Mouse (Mus musculus) C2C12 (cell line): ENCODE measurements around the gene Srbd1. TPM values are rescaled to one million over a fixed set of nuclear protein-coding genes. Genes with fewer than 3 reads are reported as not detected.
A peak's percentile ranks its signal among the peaks of the same experiment; 100 is the strongest.

Source experiments
- H3K27me3 ChIP-seq: one replicate; pipeline ENCODE4 v1.6.1; 2011; ENCODE audit not compliant: control insufficient read depth, insufficient read depth, insufficient read length
- H3K36me3 ChIP-seq: one replicate; pipeline ENCODE4 v1.6.1; 2011; ENCODE audit not compliant: control insufficient read depth, insufficient read depth
- H3K4me3 ChIP-seq: one replicate; pipeline ENCODE4 v1.5.1; 2011; ENCODE audit warnings: mild to moderate bottlenecking, control low read depth; ENCODE audit not compliant: poor library complexity, insufficient read depth, severe bottlenecking
- H3K79me2 ChIP-seq: one replicate; pipeline ENCODE4 v1.6.1; 2011; ENCODE audit not compliant: control insufficient read depth, insufficient read depth
- H3K79me3 ChIP-seq: one replicate; pipeline ENCODE4 v1.6.1; 2011; ENCODE audit warnings: low read depth, control low read depth
- H3ac ChIP-seq: one replicate; pipeline ENCODE3; 2011; ENCODE audit warnings: low read depth; ENCODE audit not compliant: control insufficient read depth, insufficient read length
- CEBPB ChIP-seq: IDR thresholded peaks from one replicate; pipeline ENCODE4 v1.6.1; 2011; ENCODE audit warnings: low read depth, mild to moderate bottlenecking, control low read depth, moderate library complexity
- CTCF ChIP-seq: IDR thresholded peaks from one replicate; pipeline ENCODE4 v1.5.1; 2011; ENCODE audit not compliant: control insufficient read depth, insufficient read depth, insufficient read length
- FOSL1 ChIP-seq: IDR thresholded peaks from one replicate; pipeline ENCODE4 v1.8.0; 2011; ENCODE audit warnings: mild to moderate bottlenecking, low read length; ENCODE audit not compliant: poor library complexity, insufficient read depth, severe bottlenecking
- MAX ChIP-seq: IDR thresholded peaks from one replicate; pipeline ENCODE4 v1.6.1; 2011; ENCODE audit warnings: mild to moderate bottlenecking, control low read depth
- MYOD1 ChIP-seq: IDR thresholded peaks from one replicate; pipeline ENCODE4 v1.6.1; 2011; ENCODE audit warnings: low read depth; ENCODE audit not compliant: control insufficient read depth, insufficient read length
- MYOG ChIP-seq: IDR thresholded peaks from one replicate; pipeline ENCODE4 v1.6.1; 2011; ENCODE audit not compliant: control insufficient read depth, insufficient read length; ENCODE audit errors: extremely low read depth
- USF1 ChIP-seq: IDR thresholded peaks from one replicate; pipeline ENCODE4 v1.6.1; 2011; ENCODE audit warnings: low read depth, mild to moderate bottlenecking, control low read depth, moderate library complexity
- polyA plus RNA-seq: library from polyadenylated mRNA; unstranded; fragments of >200 nt; fragmentation: generic; extraction: Trizol; gene quantifications from one replicate; pipeline ENCODE4 v1.2.1, GENCODE M21; 2012; ENCODE audit warnings: missing spikeins

The Srbd1 gene
- polyA plus RNA-seq, 1 experiment, result 7.6 TPM

DNA sequence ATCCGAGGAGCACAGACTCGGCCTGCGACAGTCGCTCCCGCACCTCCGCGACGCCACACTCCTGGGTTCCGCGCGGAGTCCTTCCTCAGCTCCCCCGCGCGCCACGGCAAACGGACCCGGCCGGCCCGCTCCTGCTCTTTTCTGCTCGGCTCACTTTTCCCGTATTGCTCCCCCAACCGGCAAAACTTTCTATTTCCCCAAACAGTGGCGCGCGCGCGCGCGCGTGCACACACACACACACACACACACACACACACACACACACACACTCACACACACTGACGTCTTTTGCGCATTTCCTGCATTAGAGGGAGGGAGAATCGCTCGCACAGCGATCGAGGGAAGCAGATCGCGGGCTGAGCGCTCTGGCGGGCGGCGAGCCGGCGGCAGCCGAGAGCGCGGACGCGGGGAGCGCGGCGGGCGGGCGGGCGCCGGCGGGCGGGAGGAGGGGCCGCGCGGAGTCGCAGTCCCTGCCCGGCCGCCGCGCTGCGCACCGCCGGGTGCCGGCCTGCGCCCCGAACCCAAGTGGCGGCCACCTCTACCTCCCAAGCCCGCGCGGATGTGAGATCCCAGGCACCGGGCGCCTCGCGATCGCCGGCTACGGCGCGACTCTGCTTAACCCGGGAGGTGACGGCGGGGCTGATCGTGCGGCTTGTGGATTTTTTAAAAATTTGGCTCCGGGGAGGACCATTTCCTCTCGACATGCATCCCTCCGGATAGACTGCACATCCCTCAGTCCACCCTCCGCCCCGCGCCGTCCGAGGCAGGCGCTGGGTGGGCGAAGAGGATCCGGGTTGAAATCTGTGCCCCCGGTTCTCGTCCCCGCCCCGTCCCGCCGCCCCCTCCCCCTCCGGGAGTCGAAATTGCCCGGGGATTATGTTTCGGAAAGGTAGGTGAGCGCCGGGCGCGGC is 22.6 kb upstream of the Srbd1 start, which contains the start of gene Prkce:
TSS of gene Prkce (plus strand) at position 466 of the 911 bp plus-strand sequence.
- no peaks in the 10 kb centered on the region for H3K79me2 ChIP-seq
- H3K4me3 ChIP-seq, result peak within 1 kb of the TSS; percentile 64
- no peak for TF ChIP-seq CEBPB
- peak; percentile 67 for TF ChIP-seq MAX
- peak within 1 kb of the TSS; percentile 80 for H3ac ChIP-seq
- no peaks in the 10 kb centered on the region for H3K79me3 ChIP-seq
- H3K27me3 ChIP-seq, result no peaks in the 10 kb centered on the region
- no peaks in the 10 kb centered on the region for H3K36me3 ChIP-seq

DNA sequence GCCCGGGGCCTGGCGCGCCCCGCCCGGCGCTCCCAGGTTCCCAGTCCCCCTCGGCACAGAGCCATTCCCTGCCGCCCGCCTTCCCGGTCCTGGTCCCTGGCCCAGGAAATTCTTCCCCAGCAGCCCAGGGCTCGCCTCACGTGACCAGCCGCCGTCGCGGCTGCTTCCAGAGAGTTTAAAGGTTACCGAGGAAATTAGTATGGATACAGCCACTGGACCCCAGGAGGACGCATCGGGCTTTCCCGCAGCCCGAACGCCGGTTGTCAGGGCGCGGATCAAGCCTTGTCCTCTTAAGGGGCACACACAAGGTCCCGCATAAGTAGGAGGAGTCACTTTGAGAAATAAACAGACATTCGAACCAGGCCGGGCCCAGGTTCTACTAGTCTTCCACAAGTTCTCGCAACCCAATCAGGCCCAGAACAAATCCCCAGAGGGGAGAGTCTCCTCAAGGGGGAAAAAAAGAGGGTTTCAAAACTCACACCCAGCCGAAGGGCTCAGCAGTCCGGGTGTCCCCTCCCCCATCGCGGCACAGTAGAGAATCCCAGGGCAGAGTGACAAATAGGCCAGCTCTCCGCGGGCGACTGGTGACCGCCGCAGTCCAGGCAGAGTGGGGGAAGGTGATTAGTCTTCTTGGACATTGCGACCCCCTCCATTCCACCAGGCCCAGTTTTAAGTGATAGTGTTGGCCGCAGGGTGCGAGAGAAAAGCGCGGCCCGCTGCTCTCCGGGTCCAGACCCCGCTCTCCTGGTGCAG is 21.8 kb upstream of the Srbd1 start:
- Histone ChIP-seq H3K79me2 (no peaks in the 10 kb centered on the region), H3K27me3 (no peaks in the 10 kb centered on the region), H3ac (peak overlapping the region; percentile 62), H3K36me3 (no peaks in the 10 kb centered on the region), H3K79me3 (no peaks in the 10 kb centered on the region), H3K4me3 (peak overlapping the region; percentile 64)
- TF ChIP-seq USF1 (peak; percentile 95), MYOG (no peak)

DNA sequence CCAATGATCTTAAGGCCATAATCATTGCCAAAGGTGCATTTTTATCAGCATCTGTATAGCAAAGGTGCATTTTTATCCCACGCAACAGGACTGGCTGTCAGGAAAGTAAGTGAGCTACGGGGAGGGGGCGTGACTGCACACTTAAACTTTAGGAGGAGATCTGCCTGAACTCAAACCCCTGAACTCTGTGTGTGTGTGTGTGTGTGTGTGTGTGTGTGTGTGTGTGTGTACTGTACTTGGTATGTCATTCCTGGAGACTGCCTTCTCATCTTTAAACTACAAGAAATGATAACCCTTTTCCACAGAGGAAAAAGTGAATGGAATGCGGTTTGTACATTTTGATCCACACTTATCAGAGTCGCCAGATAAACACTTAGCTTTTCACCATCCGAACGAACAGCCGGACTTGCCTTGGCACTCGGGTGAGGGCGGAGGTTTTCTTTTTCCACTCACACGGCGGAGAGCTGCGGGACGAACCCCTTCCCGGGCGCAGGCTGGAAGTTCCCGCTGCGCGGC is 21.1 kb upstream of the Srbd1 start:
- peak overlapping the region; percentile 64 for H3K4me3 ChIP-seq
- H3K27me3 ChIP-seq, result no peaks in the 10 kb centered on the region
- H3ac ChIP-seq, result peak overlapping the region; percentile 62
- H3K79me3 ChIP-seq, result no peaks in the 10 kb centered on the region
- no peak for TF ChIP-seq MYOG
- no peak for TF ChIP-seq CTCF
- no peak for TF ChIP-seq MAX
- H3K36me3 ChIP-seq, result no peaks in the 10 kb centered on the region
- H3K79me2 ChIP-seq, result no peaks in the 10 kb centered on the region

DNA sequence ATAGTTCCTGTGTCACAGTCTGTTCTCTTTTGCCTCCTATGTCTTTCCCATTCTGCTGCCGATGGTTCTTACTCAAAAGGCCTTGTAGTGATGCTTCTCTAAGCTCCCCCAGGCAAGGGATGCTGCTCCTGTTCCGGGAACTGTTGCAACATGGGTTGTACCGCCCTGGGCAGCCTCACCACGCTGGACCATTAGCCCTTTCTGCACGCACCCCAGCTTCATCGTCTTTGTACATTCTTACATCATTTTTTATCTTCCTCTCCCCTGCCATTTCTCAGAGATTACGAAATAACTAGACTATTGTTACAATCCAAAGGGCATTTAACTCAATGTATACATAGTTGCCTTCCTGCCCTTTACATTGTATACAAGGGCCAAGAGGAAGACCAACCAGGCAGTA is 19.4 kb upstream of the Srbd1 start:
- no peak for TF ChIP-seq CTCF
- H3K36me3 ChIP-seq, result no peaks in the 10 kb centered on the region
- H3K79me3 ChIP-seq, result no peaks in the 10 kb centered on the region
- no peak overlapping the region for H3ac ChIP-seq
- H3K79me2 ChIP-seq, result no peaks in the 10 kb centered on the region
- H3K4me3 ChIP-seq, result no peak overlapping the region
- no peaks in the 10 kb centered on the region for H3K27me3 ChIP-seq

DNA sequence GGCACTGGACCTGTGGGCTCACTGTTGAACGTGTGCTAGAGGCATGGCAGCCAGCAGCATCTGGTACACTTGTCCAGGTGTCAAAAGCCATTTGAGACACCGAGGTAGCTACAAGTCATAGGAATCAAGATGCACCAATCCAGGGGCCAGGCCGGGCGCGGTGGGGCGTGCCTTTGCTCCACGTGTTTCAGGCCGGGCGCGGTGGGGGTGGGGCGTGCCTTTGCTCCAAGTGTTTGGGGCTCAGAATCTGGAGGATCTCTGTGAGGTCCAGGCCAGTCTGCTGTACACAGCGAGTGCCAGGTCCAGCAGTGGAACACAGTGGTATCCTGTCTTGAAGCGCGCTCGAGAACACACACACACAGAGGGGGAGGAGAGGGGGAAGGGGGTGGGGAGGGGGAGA is 17.7 kb upstream of the Srbd1 start:
- TF ChIP-seq CEBPB, result no peak
- no peak for TF ChIP-seq MYOG
- no peak for TF ChIP-seq USF1
- no peak for TF ChIP-seq FOSL1
- TF ChIP-seq MYOD1, result no peak
- TF ChIP-seq CTCF, result no peak
- no peak for TF ChIP-seq MAX
- no peaks in the 10 kb centered on the region for H3K79me3 ChIP-seq
- H3ac ChIP-seq, result no peak overlapping the region
- H3K79me2 ChIP-seq, result no peaks in the 10 kb centered on the region
- H3K27me3 ChIP-seq, result no peaks in the 10 kb centered on the region
- no peak overlapping the region for H3K4me3 ChIP-seq
- H3K36me3 ChIP-seq, result no peaks in the 10 kb centered on the region

DNA sequence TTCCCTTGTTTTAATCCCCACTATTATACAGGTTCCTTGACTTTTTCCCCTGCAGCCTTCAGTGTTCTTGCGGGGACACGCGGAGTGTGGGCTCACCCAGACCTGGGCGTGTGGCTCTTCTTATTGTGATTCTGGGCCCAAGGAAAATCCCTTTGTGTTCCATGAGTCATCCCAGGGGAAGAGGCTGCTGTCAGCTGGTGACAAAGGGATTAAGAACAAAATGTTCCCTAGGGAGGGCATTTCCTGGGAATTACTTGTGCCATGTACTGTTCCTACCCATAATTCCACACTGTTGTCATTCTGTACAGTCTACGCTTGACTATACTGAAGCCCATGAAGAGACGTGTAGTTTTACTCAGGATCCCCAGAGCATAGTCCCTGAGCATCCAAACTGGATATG is 12.0 kb upstream of the Srbd1 start:
- H3K79me3 ChIP-seq, result no peaks in the 10 kb centered on the region
- H3K36me3 ChIP-seq, result no peaks in the 10 kb centered on the region
- H3K4me3 ChIP-seq, result no peak overlapping the region
- H3K79me2 ChIP-seq, result no peaks in the 10 kb centered on the region
- TF ChIP-seq USF1 (no peak), CEBPB (no peak), FOSL1 (no peak), MYOG (no peak), MAX (no peak), MYOD1 (no peak), CTCF (no peak)
- no peak overlapping the region for H3ac ChIP-seq
- H3K27me3 ChIP-seq, result no peaks in the 10 kb centered on the region
